Mouse (Mus musculus) thymus, adult 2 months (tissue): ENCODE measurements at regions not wholly inside any gene's neighbourhood (a gene's known extent, or its start where the extent isn't known, plus 50 kb on each side); places are given as distances from the start of the nearest gene placed in this dataset.

Experiments used
- DNase-seq: peaks from one replicate; pipeline ENCODE4 v3.0.0; 2021
- H3K27ac ChIP-seq: fragments of 200-500 bp; 2 replicates; pipeline ENCODE4 v1.5.1; 2012; ENCODE audit warnings: low read length, control low read depth; ENCODE audit not compliant: control insufficient read depth, insufficient read depth
- H3K27me3 ChIP-seq: fragments of 200-500 bp; 2 replicates; pipeline ENCODE4 v1.6.1; 2012; ENCODE audit warnings: mild to moderate bottlenecking, low read length, moderate library complexity, mixed read lengths; ENCODE audit not compliant: control insufficient read depth, insufficient read depth
- H3K36me3 ChIP-seq: fragments of 200-500 bp; 2 replicates; pipeline ENCODE4 v1.6.1; 2012; ENCODE audit warnings: mild to moderate bottlenecking, low read length, moderate library complexity; ENCODE audit not compliant: control insufficient read depth, insufficient read depth
- H3K4me1 ChIP-seq: fragments of 200-500 bp; replicated peaks from 2 replicates; pipeline ENCODE4 v1.6.1; 2012; ENCODE audit warnings: low read length; ENCODE audit not compliant: control insufficient read depth, insufficient read depth
- H3K4me3 ChIP-seq: fragments of 200-500 bp; 2 replicates; pipeline ENCODE4 v1.5.1; 2012; ENCODE audit warnings: mild to moderate bottlenecking, low read length, control low read depth, moderate library complexity; ENCODE audit not compliant: control insufficient read depth, insufficient read depth
- CTCF ChIP-seq: fragments of 200-500 bp; IDR thresholded peaks from 2 replicates; pipeline ENCODE4 v1.5.1; 2012; ENCODE audit warnings: mild to moderate bottlenecking, control low read depth, low read length, moderate library complexity, borderline replicate concordance; ENCODE audit not compliant: control insufficient read depth, poor library complexity, insufficient read depth; ENCODE audit errors: extremely low read depth
- POLR2A ChIP-seq: fragments of 200-500 bp; IDR thresholded peaks from 2 replicates; pipeline ENCODE4 v1.6.1; 2012; ENCODE audit warnings: mild to moderate bottlenecking, low read length, control low read depth, moderate library complexity; ENCODE audit not compliant: control insufficient read depth, poor library complexity, insufficient read depth; ENCODE audit errors: extremely low read depth
- WGBS: fragments of 180-500 bp; shearing (Covaris S2); methylation state at CpG from one replicate; pipeline ENCODE4 v1.1.7; 2018; 5-methylcytosine and 5-hydroxymethylcytosine counted together

DNA sequence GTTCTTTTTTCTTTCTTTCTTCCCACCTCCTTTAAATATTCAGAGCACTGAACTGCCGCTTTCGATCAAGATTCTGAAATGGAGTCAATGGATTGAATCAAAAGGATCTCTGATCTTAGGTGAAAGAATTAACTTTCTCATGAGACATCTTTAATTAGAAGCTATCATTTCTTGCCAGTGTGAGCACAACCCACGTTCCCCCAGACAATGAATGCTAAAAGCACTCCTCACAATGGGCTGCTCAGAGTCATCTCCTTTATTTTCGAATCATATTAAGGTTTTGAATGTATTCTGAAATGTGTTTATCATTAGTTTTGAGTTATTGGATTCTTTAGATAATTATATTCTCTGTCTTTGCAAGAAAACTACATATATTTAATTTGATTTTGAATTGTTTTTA lies 137.4 kb upstream of the Nyap2 start:
- Histone ChIP-seq H3K27ac (no peak overlapping the region), H3K4me1 (peaks cover 3% of the 10 kb centered on the region), H3K36me3 (no peaks in the 10 kb centered on the region), H3K4me3 (no peak overlapping the region), H3K27me3 (no peaks in the 10 kb centered on the region)
- WGBS, result 91% methylated on average over 4 of the region's 4 CpGs
- TF ChIP-seq POLR2A (no peak), CTCF (no peak)
- no peak for DNase-seq

DNA sequence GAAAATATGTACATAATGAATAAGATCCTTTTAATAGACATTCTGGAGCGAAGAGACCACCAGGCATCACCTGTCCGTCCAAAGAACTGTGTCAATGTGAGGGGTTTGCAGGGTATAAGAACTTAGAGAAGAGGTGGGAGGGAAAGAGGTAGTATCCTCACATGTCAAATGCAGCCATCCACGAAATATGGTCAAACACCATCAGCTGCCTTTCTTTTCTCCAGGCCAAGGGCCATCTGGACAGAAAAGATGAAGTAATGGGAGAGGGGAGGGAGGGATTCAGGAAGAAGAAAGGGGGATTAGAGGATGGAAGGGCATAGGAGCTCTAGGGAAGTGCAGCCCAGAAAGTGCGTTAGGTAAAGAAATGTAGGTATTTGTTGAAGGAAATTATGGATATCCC lies 141.0 kb upstream of the Dock10 start:
- Histone ChIP-seq H3K4me3 (no peak overlapping the region), H3K36me3 (no peaks in the 10 kb centered on the region), H3K27ac (no peak overlapping the region), H3K4me1 (no peaks in the 10 kb centered on the region), H3K27me3 (no peaks in the 10 kb centered on the region)
- WGBS, result 87% methylated on average over 4 of the region's 4 CpGs
- no peak for DNase-seq
- TF ChIP-seq CTCF (no peak), POLR2A (no peak)

DNA sequence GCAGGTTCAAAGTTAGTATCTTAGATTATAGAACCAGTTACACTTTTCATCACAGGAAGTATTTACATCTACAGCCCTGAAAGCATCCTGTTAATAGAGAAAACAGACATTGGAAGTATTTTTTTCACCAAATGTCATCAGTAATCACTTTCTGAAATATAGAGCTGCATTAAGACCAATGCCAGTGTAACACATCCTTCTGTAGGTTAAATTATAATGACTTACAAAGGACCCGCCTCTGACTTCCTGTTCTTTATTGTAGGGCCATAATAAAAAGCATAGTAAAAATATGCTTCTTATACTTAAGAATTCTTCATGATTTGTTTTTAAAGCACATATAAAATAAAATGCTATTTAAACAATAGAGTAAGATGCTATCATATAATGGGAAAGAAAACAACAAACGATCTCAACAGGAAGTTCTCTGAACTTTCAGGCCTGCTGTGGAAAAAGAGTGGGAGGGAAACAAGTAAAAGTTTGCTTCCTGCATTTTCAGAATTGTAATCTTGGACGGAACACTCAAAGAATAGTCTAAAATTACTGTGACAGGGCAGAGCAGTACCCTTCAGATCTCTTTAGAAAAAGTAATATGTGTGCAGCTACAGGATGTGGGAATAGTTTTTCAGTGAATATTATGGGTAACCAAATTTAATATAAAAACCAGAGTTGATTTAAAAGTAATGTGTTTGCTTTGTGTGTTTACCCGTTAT lies 116.0 kb upstream of the Dock10 start:
- no peaks in the 10 kb centered on the region for H3K36me3 ChIP-seq
- DNase-seq, result no peak
- H3K27ac ChIP-seq, result no peak overlapping the region
- H3K4me3 ChIP-seq, result no peak overlapping the region
- H3K27me3 ChIP-seq, result no peaks in the 10 kb centered on the region
- no peaks in the 10 kb centered on the region for H3K4me1 ChIP-seq
- WGBS, result 50% methylated on average over 4 of the region's 4 CpGs
- TF ChIP-seq POLR2A, result no peak

DNA sequence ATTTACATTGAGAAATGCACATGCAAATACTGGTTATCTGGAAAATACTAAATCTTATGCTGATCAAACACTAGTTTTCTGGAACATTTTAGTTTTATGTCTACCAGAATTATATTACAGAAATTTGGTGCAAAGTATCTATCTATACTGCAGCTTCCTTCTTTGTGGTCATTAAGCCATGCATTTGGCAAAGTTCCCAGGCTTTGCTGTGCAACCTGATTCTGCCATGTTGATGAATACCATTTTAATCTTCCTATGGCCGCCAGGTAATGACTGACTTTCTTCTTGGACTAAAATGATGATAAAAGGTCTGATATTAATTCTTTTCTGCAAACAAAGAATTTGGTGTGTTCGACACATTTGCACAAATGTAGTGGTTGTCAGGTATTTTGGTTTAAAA lies 115.3 kb upstream of the Dock10 start:
- Histone ChIP-seq H3K27ac (no peak overlapping the region), H3K4me1 (no peaks in the 10 kb centered on the region), H3K36me3 (no peaks in the 10 kb centered on the region), H3K4me3 (no peak overlapping the region), H3K27me3 (no peaks in the 10 kb centered on the region)
- TF ChIP-seq CTCF, result no peak
- TF ChIP-seq POLR2A, result no peak
- DNase-seq, result no peak
- 92% methylated on average over 2 of the region's 2 CpGs for WGBS

DNA sequence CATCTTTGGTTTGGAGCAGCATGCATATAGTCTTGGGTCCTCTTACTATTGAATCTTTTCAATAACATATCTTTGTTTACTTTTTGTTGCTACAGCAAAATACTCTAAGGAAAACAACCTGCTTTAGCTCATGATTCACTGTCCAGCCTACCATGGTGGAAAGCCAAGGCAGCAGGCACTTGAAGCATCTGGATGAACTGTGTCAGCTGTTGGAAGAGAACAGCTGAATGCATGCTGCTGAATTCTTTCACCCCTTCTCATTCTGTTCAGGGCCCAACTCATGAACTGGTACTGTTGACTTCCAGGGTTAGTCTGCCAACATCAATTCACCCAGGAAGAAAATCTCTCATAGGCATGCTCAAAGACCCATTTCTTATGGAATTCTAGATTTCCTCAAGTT lies 110.5 kb upstream of the Dock10 start:
- H3K4me3 ChIP-seq, result no peak overlapping the region
- no peak for DNase-seq
- no peak overlapping the region for H3K27ac ChIP-seq
- TF ChIP-seq CTCF (no peak), POLR2A (no peak)
- no peaks in the 10 kb centered on the region for H3K36me3 ChIP-seq
- no peaks in the 10 kb centered on the region for H3K4me1 ChIP-seq
- H3K27me3 ChIP-seq, result no peaks in the 10 kb centered on the region

DNA sequence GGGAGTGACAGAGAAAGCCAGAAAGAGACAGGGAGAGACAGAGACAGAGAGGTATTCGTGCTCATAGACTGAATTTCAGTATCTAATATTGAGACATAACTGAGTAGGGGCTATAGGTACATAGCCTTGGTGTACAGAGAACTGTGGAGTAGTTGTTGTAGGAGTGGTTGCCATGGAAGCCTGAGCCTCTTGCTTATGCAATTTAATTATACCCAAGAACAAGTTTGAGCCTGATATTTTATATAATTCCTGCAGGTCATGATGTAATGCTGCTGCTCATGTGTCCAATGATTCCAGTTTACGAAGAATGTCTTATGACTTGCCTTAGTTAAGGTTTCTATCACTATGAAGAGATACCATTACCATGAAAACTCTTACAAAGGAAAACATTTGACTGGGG lies 98.7 kb upstream of the Dock10 start:
- Histone ChIP-seq H3K4me3 (no peak overlapping the region), H3K4me1 (no peaks in the 10 kb centered on the region), H3K27me3 (no peaks in the 10 kb centered on the region), H3K27ac (no peak overlapping the region), H3K36me3 (no peaks in the 10 kb centered on the region)
- 79% methylated on average over 2 of the region's 2 CpGs for WGBS
- DNase-seq, result no peak
- TF ChIP-seq POLR2A, result no peak
- TF ChIP-seq CTCF, result no peak

DNA sequence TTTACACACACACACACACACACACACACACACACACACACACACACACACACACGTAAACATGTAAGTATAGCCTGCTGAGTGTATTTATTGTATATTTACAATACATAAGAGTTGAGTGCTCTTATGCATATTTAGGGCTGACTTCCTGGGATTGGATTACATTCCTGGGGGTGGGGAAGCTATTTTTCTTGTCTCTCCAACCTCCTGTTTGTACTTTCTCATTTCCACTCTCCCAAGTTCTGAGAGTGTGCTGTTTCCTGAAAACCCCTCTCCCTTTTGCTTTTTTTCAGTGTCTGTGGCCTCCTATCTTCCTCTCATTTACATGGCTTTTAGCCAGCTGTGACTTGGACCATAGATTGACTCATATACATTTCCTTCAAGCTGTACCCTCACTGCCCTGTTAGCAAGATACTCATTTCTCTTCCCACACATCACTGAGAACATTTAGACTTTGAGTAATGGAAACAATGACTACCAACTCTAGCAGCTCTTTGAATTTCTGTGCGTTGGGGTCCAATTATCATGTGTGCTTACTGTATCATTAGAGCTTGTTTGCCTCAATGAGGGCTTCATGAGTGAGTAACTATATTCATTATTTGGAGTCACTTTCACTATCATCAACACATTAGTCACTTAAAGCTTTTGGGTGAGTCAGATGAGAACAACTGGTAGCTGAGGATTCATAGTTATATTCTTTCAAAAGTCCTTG lies 96.8 kb upstream of the Dock10 start:
- no peak overlapping the region for H3K4me3 ChIP-seq
- H3K27ac ChIP-seq, result no peak overlapping the region
- DNase-seq, result no peak
- no peaks in the 10 kb centered on the region for H3K4me1 ChIP-seq
- TF ChIP-seq POLR2A, result no peak
- TF ChIP-seq CTCF, result no peak
- H3K27me3 ChIP-seq, result no peaks in the 10 kb centered on the region
- no peaks in the 10 kb centered on the region for H3K36me3 ChIP-seq
- 72% methylated on average over 2 of the region's 2 CpGs for WGBS
